Mouse (Mus musculus): ENCODE data around the gene Aatk. TPM values are rescaled to one million over a fixed set of nuclear protein-coding genes. Genes with fewer than 3 reads are reported as not detected.

Aatk gene
- polyA plus RNA-seq (2015; fragmentation: Nextera tagmentation; extraction: Ambion mirVana), result 15.1 and 18.6 TPM in 2 replicates

DNA sequence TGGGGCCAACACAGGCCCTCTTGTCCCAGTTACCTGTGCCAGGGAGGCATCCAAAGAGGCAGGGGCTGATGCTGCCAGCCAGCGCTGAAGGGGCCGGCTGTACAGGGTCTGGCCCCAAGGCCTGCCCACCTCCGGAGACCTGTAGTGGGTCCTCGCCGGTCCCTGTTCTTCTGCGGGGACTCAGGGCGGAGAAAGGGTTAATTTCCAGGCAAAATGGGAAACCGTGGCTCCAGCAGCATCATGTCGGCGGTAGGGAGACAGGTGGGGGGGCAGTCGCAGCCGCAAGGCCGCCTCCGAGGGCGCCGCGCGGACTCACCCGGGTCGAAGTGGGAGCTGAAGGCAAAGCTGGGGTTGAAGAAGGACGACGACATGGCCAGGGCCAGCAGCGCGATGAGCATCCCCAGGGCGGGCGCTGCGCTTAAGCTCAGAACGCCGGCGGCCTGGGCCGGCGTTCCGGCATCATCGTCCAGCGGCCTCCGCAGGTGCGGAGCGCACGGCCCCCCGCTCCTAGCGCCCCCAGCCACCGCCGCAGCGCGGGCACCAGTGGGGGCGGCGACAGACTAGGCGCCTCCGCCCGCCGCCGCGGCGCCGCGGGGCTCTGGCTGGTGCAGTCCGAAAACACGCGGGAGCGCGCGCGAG lies at the start of gene Aatk:
Gene Aatk (minus strand): TSS at position 615 of the 639 bp plus-strand sequence.
- ATAC-seq, result peak; percentile 34; the same call in 1 of the 2 replicates
- peak within 1 kb of the TSS; percentile 86 for H3K4me2 ChIP-seq (replicated peaks)
- H3K9ac ChIP-seq (replicated peaks), result peak within 1 kb of the TSS; percentile 87
- H3K9me3 ChIP-seq, result no peaks in the 10 kb centered on the region
- H3K36me3 ChIP-seq, result no peaks in the 10 kb centered on the region
- H3K27me3 ChIP-seq, result peaks cover 11% of the 10 kb centered on the region
- peak within 1 kb of the TSS; percentile 65 for H3K4me3 ChIP-seq (replicated peaks)
- under 1% methylated on average over 56 of the region's 63 CpGs for WGBS
- H3K4me1 ChIP-seq (replicated peaks), result peaks cover 55% of the 10 kb centered on the region
- peak within 1 kb of the TSS; percentile 85 for H3K27ac ChIP-seq

DNA sequence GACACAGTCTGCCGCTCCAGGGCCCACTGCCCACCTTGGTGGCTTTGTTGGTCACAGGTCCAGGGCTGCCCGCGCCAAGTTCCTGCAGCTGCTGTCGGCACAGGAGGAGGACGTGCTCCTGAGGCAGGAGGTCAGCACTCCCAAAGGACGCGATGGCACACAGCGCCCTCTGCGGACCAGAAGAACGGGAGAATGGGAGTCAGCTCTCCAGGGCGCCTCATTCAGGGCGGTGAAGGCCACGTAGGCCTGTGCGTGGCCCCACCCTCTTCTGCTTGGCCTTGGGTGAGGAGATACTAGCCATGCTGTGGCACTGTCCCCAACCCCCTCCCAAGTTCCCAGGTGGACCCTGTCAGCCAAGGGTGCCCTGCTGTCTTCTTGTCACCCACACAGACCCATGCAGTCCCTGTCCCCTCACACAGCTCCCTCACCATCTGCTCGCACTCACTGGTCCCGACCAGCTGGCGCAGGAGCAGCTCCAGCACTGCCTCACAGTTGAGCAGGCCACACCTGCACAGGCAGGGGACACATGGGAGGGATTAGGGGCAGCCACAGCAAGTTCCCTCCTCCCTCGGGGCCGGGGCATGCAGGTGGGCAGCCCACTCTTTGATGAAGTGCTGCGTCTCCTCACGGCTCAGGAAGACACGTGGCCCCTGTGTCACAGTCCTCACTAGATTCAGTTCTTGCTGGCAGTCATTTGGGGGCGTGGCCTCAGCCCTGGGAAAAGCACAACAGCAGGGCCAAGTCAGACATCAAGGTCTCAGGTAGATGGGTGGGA lies 46.0 kb upstream of the Aatk start:
- Histone ChIP-seq H3K27me3 (no peaks in the 10 kb centered on the region), H3K9me3 (no peaks in the 10 kb centered on the region), H3K4me2 (replicated peaks) (no peak overlapping the region), H3K4me3 (replicated peaks) (no peak overlapping the region), H3K36me3 (peaks cover 63% of the 10 kb centered on the region), H3K4me1 (replicated peaks) (peaks cover 8% of the 10 kb centered on the region), H3K27ac (no peak overlapping the region), H3K9ac (replicated peaks) (no peak overlapping the region)
- no peak for ATAC-seq
- WGBS, result 74% methylated on average over 23 of the region's 23 CpGs

DNA sequence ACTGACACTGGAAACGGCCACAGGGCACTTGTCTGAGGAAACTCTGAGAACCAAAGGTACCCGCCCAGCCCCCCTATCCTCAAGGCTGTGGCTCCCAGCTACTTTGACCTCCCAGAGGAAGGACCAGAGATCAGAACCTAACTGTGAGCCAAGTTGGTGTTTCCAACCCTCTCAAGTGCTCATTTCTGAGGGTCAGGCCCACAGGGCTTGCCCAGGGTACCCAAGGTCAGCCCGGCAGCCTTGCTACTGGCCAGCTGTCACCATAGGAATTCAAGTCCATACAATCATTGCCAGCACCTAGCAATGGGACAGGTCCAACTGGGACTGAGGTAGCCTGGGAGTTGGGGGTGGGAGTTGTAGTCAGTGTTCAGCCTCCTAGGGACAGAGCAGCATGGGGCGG lies 43.7 kb upstream of the Aatk start:
- Histone ChIP-seq H3K36me3 (peaks cover 55% of the 10 kb centered on the region), H3K4me1 (replicated peaks) (peaks cover 9% of the 10 kb centered on the region), H3K27ac (no peak overlapping the region), H3K4me3 (replicated peaks) (no peak overlapping the region), H3K9me3 (no peaks in the 10 kb centered on the region), H3K4me2 (replicated peaks) (no peak overlapping the region), H3K27me3 (no peaks in the 10 kb centered on the region), H3K9ac (replicated peaks) (no peak overlapping the region)
- 90% methylated on average over 4 of the region's 4 CpGs for WGBS
- no peak for ATAC-seq

DNA sequence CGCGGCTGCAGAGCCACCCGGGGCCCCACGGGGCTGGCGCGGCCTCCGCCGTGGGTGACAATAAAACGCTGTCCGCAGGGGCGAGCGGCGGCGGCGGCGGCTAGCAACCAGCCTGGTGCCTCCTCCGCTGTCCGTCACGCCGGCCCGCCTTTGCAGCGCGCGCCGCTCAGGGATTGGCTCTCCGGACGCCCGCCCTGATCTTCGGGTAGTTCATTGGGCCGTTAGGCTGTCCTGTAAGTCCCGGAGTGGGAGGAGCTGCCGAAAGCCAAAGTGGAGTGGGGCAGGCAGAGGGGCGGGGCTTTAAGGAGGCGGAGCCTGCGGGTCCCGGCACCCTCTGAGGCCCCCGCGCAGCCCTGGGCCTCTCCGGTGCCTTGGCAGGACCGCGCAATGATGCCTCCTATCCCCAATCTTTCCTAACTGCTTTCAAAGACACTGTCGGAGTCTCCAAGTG lies 39.8 kb upstream of the Aatk start, which contains the start of gene Cep131:
Gene Cep131 (minus strand): TSS at position 126 of the 451 bp plus-strand sequence.
- H3K27me3 ChIP-seq, result no peaks in the 10 kb centered on the region
- under 1% methylated on average over 42 of the region's 42 CpGs for WGBS
- peak within 1 kb of the TSS; percentile 72 for H3K4me3 ChIP-seq (replicated peaks)
- H3K9ac ChIP-seq (replicated peaks), result peak within 1 kb of the TSS; percentile 98
- H3K27ac ChIP-seq, result peak within 1 kb of the TSS; percentile 90
- peaks cover 18% of the 10 kb centered on the region for H3K4me1 ChIP-seq (replicated peaks)
- H3K9me3 ChIP-seq, result no peaks in the 10 kb centered on the region
- peak; percentile 100 for ATAC-seq
- peaks cover 40% of the 10 kb centered on the region for H3K36me3 ChIP-seq
- H3K4me2 ChIP-seq (replicated peaks), result peak within 1 kb of the TSS; percentile 96

DNA sequence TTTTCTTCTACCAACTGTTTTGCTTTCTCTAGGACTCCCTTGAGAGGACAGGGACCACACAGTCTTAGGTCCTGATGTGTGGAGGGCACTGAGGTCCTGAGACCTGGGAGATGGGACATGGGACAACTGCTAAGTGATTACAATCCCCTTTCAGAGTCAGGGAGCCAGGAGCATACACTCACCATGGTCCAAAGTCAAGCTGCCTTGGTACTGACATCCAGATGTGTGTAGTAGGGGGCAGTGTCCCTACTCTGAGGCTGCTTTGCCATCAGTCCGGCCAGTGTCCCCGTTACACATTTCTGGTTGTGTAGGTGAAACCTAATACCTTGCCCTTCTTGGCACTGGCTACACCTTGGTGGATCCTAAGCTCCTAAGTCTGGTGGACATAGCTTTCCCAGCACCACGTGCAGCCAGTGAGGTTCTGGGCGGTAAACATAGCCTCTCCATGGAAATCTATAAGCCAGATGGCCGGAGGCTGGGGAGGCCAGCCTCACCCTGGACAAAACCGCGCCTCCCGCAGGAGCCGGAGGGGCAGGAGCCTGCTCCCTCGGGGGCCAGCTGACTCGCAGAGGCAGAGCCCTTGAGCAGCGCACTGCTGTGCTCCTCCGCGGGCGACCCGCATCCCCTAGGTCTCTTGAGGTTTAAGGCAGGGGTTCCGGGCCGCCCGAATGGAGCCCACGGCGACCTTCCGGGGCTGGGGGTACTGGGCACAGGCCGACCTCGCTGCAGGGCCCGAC lies 39.1 kb upstream of the Aatk start:
- Histone ChIP-seq H3K36me3 (peaks cover 39% of the 10 kb centered on the region), H3K4me1 (replicated peaks) (peaks cover 18% of the 10 kb centered on the region), H3K27ac (peak overlapping the region; percentile 90), H3K9me3 (no peaks in the 10 kb centered on the region), H3K4me2 (replicated peaks) (peak overlapping the region; percentile 96), H3K27me3 (no peaks in the 10 kb centered on the region), H3K4me3 (replicated peaks) (peak overlapping the region; percentile 72), H3K9ac (replicated peaks) (peak overlapping the region; percentile 98)
- 2% methylated on average over 25 of the region's 25 CpGs for WGBS
- 0 out of 2 replicates have a peak, but pooled peaks have one; percentile 1 for ATAC-seq

DNA sequence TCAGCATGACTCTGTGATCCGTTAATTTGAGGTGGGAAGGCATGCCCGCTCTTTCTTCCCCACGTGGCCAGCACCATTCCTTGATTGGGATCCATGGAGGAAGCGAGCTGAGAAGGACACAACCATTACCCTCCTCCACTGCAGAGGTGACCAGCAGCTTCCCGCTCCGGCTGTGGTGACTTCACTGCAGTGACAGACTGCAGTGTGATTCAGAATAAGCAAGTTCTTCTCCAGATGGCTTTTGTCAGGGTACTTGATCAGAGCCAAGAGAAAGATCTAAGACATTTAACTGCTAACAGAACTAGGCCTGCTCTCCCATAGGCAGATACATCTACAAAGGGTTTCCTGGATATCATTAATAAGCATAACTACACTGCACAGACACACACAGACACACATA lies 33.3 kb upstream of the Aatk start:
- Histone ChIP-seq H3K9me3 (no peaks in the 10 kb centered on the region), H3K4me2 (replicated peaks) (no peak overlapping the region), H3K27ac (no peak overlapping the region), H3K9ac (replicated peaks) (no peak overlapping the region), H3K27me3 (no peaks in the 10 kb centered on the region), H3K36me3 (peaks cover 86% of the 10 kb centered on the region), H3K4me3 (replicated peaks) (no peak overlapping the region), H3K4me1 (replicated peaks) (peaks cover 5% of the 10 kb centered on the region)
- no peak for ATAC-seq
- 95% methylated on average over 6 of the region's 6 CpGs for WGBS

DNA sequence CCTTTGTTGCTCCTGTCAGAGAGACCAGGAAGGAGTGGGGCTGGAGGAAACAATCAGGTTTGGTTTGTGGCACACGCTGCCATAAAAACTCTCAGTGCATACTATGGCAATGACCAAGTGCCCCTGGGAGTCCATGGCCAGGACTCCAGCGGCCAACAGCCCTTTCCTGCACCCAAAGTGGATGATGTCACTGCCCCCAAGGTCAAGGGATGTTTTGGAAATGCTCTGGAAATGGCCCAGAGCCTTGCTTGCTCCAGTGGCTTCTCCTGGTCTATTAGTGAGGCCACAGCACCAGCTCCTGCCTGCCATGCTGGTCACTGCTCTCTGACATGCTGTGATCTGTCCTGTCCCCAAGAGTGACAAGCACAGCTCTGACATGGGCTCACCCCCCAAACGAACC lies 29.2 kb upstream of the Aatk start:
- Histone ChIP-seq H3K27ac (no peak overlapping the region), H3K27me3 (no peaks in the 10 kb centered on the region), H3K36me3 (peaks cover 98% of the 10 kb centered on the region), H3K4me1 (replicated peaks) (no peaks in the 10 kb centered on the region), H3K9ac (replicated peaks) (no peak overlapping the region), H3K4me3 (replicated peaks) (no peak overlapping the region), H3K9me3 (no peaks in the 10 kb centered on the region), H3K4me2 (replicated peaks) (no peak overlapping the region)
- ATAC-seq, result no peak
- 91% methylated on average over 3 of the region's 3 CpGs for WGBS

DNA sequence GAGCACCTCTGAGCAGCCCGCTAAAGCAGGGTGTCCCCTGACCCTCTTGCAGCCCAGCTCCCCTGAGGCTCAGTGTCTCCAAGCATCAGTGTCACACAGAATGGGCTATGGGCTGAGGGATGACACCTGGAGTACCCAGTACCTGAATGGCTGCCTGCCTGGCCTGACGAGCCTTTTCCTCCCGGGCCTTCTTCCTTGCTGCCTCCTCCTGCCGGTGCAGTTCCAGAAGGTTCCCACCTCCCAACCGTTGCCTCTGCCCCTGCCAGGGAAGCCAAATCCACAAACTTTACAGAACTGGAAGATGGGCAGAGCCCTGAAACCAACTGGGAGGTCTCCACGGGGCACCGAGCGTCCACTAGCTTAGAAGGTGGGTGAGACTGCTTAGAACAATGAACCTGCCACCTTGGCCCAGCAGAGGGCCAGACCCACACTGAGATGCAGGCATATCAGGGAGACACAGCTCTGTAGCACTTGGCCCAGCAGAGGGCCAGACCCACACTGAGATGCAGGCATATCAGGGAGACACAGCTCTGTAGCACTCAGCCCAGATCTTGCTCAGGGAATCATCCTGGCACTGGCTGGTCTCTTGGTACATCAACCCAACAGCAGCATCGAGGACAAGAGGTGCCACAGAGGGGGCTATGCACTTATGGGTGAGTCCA lies 26.1 kb upstream of the Aatk start:
- Histone ChIP-seq H3K4me3 (replicated peaks) (no peak overlapping the region), H3K9ac (replicated peaks) (no peak overlapping the region; the same call in 1 of the 2 replicates), H3K36me3 (peaks cover 100% of the 10 kb centered on the region), H3K9me3 (no peaks in the 10 kb centered on the region), H3K27ac (no peak overlapping the region), H3K4me1 (replicated peaks) (no peaks in the 10 kb centered on the region), H3K4me2 (replicated peaks) (no peak overlapping the region), H3K27me3 (no peaks in the 10 kb centered on the region)
- 89% methylated on average over 9 of the region's 9 CpGs for WGBS
- ATAC-seq, result 0 out of 2 replicates have a peak, but pooled peaks have one; percentile 41

DNA sequence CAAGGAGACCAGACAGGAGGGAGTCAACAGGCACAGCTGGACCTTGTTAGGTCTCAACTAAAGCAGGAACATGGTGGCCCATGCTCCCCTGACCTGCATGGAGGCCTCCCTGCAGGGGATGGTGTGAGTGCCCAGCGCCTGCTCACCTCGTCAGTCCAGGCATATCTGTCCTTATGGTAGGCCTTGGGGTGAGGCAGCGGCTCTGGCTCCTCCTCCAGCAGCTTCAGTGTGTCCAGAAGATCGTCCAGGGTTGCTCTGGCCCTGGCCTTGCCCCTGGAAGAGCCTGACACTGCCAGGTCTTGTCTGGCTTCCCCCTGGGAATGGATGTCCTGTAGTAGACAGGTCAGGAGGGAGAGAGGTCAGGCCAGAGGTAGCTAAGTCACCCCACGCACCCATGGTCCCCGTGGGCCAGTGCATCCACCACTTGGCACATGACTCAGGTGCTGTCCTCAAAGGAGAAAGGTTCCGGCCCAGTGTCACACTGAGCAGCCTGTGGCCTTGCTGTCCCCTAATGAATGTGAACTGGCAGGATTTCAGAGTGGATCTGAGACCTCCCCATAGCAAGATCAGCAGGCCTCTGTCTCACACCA lies 24.9 kb upstream of the Aatk start:
- Histone ChIP-seq H3K27me3 (no peaks in the 10 kb centered on the region), H3K27ac (no peak overlapping the region), H3K9ac (replicated peaks) (0 out of 2 replicates have a peak overlapping the region, but pooled peaks have one; percentile 6), H3K9me3 (no peaks in the 10 kb centered on the region), H3K4me3 (replicated peaks) (no peak overlapping the region), H3K4me1 (replicated peaks) (no peaks in the 10 kb centered on the region), H3K36me3 (peaks cover 100% of the 10 kb centered on the region), H3K4me2 (replicated peaks) (no peak overlapping the region)
- no peak for ATAC-seq
- 88% methylated on average over 7 of the region's 7 CpGs for WGBS

DNA sequence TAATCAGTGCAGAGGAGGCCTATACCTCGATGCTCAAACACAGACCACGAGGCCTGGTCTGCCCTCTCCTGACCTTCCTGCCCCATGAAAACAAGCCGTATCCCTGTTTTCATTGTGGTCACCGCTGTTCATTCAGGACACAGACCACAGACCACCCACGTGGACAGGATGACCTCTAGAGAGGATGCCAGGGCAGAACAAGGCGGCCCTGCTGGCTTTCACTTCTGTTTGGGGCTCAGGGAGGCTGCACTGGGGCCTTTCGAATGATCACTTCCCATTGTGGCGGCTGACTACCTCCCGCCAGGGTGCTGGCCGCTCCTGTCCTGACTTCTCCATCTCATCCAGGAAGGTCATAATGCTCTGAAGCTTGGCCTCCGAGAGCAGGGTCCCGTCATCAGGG lies 24.1 kb upstream of the Aatk start:
- 29% methylated on average over 12 of the region's 12 CpGs for WGBS
- Histone ChIP-seq H3K9me3 (no peaks in the 10 kb centered on the region), H3K36me3 (peaks cover 100% of the 10 kb centered on the region), H3K4me1 (replicated peaks) (no peaks in the 10 kb centered on the region), H3K27ac (no peak overlapping the region), H3K4me2 (replicated peaks) (no peak overlapping the region), H3K4me3 (replicated peaks) (no peak overlapping the region), H3K27me3 (no peaks in the 10 kb centered on the region), H3K9ac (replicated peaks) (peak overlapping the region; percentile 37; the same call in 1 of the 2 replicates)
- no peak for ATAC-seq

DNA sequence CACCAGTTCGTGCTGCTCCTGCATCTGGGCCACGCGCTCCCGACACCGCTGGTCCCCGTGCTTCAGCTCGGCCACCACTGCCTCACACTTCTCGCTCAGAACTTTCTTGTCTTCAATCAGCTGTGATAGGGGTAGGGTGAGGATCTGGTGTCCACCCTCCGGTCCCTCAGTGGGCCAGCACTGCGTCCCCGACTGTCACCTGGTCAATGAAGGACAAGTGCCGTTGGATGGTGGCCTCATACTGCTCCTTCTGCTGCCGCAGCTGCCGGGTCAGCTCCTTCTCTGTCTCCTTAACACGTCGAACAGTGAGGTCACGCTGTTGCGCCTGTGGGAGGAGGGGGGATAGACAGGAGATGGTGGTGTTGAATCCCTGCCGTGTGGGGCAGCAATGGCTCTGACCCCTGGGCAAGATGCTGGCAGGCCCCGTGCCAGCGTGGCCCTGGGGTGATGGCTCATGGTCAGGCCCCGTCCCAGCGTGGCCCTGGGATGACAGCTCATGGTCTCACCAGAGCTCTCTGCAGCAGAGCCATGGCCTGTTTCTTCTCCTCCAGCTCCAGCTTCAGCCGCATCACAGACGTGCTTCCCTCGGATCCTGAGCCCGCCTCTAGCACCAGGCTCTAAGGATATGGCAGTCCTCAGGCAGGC lies 23.4 kb upstream of the Aatk start:
- Histone ChIP-seq H3K27me3 (no peaks in the 10 kb centered on the region), H3K4me1 (replicated peaks) (no peaks in the 10 kb centered on the region), H3K4me2 (replicated peaks) (no peak overlapping the region), H3K9me3 (no peaks in the 10 kb centered on the region), H3K36me3 (peaks cover 100% of the 10 kb centered on the region), H3K27ac (no peak overlapping the region), H3K4me3 (replicated peaks) (no peak overlapping the region), H3K9ac (replicated peaks) (0 out of 2 replicates have a peak overlapping the region, but pooled peaks have one; percentile 37)
- WGBS, result 90% methylated on average over 27 of the region's 27 CpGs
- ATAC-seq, result no peak

Data from midbrain, embryonic 13.5 days (tissue).